Mouse (Mus musculus): ENCODE results near the gene Car5a.

Car5a gene

GRCm38 (mm10) chr8:121935341-121936294, 9.1 kb downstream of the Car5a start:
- DNase-seq (ENCODE audit: low read depth in 2 of 2, low spot score in 2 of 2): no peak

GRCm38 (mm10) chr8:121934923-121935322, 9.8 kb downstream of the Car5a start:
- no peak for DNase-seq (ENCODE audit: low read depth in 2 of 2, low spot score in 2 of 2)

- peak in 1 of 2 experiments; percentile 20 for DNase-seq (ENCODE audit: low read depth in 2 of 2, low spot score in 2 of 2)
These were observed 10.2 kb downstream of the Car5a start for GRCm38 (mm10) chr8:121934506-121934905.

GRCm38 (mm10) chr8:121932668-121933520, 11.8 kb downstream of the Car5a start:
- DNase-seq (ENCODE audit: low read depth in 2 of 2, low spot score in 2 of 2): no peak

- DNase-seq (ENCODE audit: low read depth in 2 of 2, low spot score in 2 of 2): no peak
These were observed 12.6 kb downstream of the Car5a start for GRCm38 (mm10) chr8:121932026-121932667.

GRCm38 (mm10) chr8:121931571-121931970, 13.1 kb downstream of the Car5a start:
- no peak for DNase-seq (ENCODE audit: low read depth in 2 of 2, low spot score in 2 of 2)

- no peak for DNase-seq (ENCODE audit: low read depth in 2 of 2, low spot score in 2 of 2)
These were observed 14.7 kb downstream of the Car5a start for GRCm38 (mm10) chr8:121930047-121930446.

- peak in 1 of 2 experiments; percentile 30 for DNase-seq (ENCODE audit: low read depth in 2 of 2, low spot score in 2 of 2)
These were observed 17.4 kb downstream of the Car5a start for GRCm38 (mm10) chr8:121927316-121927715.

GRCm38 (mm10) chr8:121926266-121926665, 18.4 kb downstream of the Car5a start:
- DNase-seq (ENCODE audit: low read depth in 2 of 2, low spot score in 2 of 2): no peak

- DNase-seq (ENCODE audit: low read depth in 2 of 2, low spot score in 2 of 2): peak; percentile 66
These were observed 19.1 kb downstream of the Car5a start for GRCm38 (mm10) chr8:121925624-121926023.

GRCm38 (mm10) chr8:121924681-121925080, 20.0 kb downstream of the Car5a start:
- no peak for DNase-seq (ENCODE audit: low read depth in 2 of 2, low spot score in 2 of 2)

- no peak for DNase-seq (ENCODE audit: low read depth in 2 of 2, low spot score in 2 of 2)
These were observed 22.6 kb downstream of the Car5a start for GRCm38 (mm10) chr8:121922101-121922500.

- DNase-seq (ENCODE audit: low read depth in 2 of 2, low spot score in 2 of 2): no peak
These were observed 23.1 kb downstream of the Car5a start for GRCm38 (mm10) chr8:121921582-121921981.

- no peak for DNase-seq (ENCODE audit: low read depth in 2 of 2, low spot score in 2 of 2)
These were observed 25.0 kb downstream of the Car5a start for GRCm38 (mm10) chr8:121919731-121920130.

GRCm38 (mm10) chr8:121919158-121919557, 25.5 kb downstream of the Car5a start:
- no peak for DNase-seq (ENCODE audit: low read depth in 2 of 2, low spot score in 2 of 2)

GRCm38 (mm10) chr8:121913378-121913777, 31.3 kb downstream of the Car5a start:
- no peak for DNase-seq (ENCODE audit: low read depth in 2 of 2, low spot score in 2 of 2)

GRCm38 (mm10) chr8:121912831-121913230, 31.9 kb downstream of the Car5a start:
- no peak for DNase-seq (ENCODE audit: low read depth in 2 of 2, low spot score in 2 of 2)

- no peak for DNase-seq (ENCODE audit: low read depth in 2 of 2, low spot score in 2 of 2)
These were observed 32.7 kb downstream of the Car5a start for GRCm38 (mm10) chr8:121911987-121912386.

- DNase-seq (ENCODE audit: low read depth in 2 of 2, low spot score in 2 of 2): no peak
These were observed 33.3 kb downstream of the Car5a start for GRCm38 (mm10) chr8:121911400-121911799.

GRCm38 (mm10) chr8:121909663-121910062, 35.0 kb downstream of the Car5a start:
- peak; percentile 72 to 80 for DNase-seq (ENCODE audit: low read depth in 2 of 2, low spot score in 2 of 2)

GRCm38 (mm10) chr8:121909148-121909541, 35.6 kb downstream of the Car5a start:
- no peak for DNase-seq (ENCODE audit: low read depth in 2 of 2, low spot score in 2 of 2)
